Mouse (Mus musculus) liver, embryonic 12.5 days (tissue): ENCODE results near the gene Hist2h2ac. TPM values are rescaled to one million over a fixed set of nuclear protein-coding genes. Genes with fewer than 3 reads are reported as not detected.

Source experiments
- ATAC-seq: fragments of 200-750 bp; cut with Nextera tagmentation; 2 replicates; pipeline ENCODE4 v1.8.0; 2017; ENCODE audit warnings: moderate number of reproducible peaks, mild to moderate bottlenecking, moderate library complexity
- H3K27ac ChIP-seq: fragments of 300-500 bp; sonication (generic); 2 replicates; pipeline ENCODE4 v1.5.1; 2016; ENCODE audit warnings: mild to moderate bottlenecking
- H3K27me3 ChIP-seq: fragments of 300-500 bp; sonication (generic); replicated peaks from 2 replicates; pipeline ENCODE4 v1.6.1; 2016; ENCODE audit warnings: mild to moderate bottlenecking, moderate library complexity
- H3K36me3 ChIP-seq: fragments of 300-500 bp; sonication (generic); 2 replicates; pipeline ENCODE4 v1.6.1; 2016; ENCODE audit warnings: mild to moderate bottlenecking, moderate library complexity
- H3K4me1 ChIP-seq: fragments of 300-500 bp; sonication (generic); 2 replicates; pipeline ENCODE4 v1.6.1; 2016
- H3K4me2 ChIP-seq: fragments of 300-500 bp; sonication (generic); 2 replicates; pipeline ENCODE4 v1.6.1; 2016; ENCODE audit warnings: mild to moderate bottlenecking, moderate library complexity
- H3K4me3 ChIP-seq: fragments of 300-500 bp; sonication (generic); 2 replicates; pipeline ENCODE4 v1.5.1; 2016; ENCODE audit warnings: mild to moderate bottlenecking, moderate library complexity
- H3K9ac ChIP-seq: fragments of 300-500 bp; sonication (generic); 2 replicates; pipeline ENCODE4 v1.6.1; 2016; ENCODE audit warnings: mild to moderate bottlenecking, moderate library complexity
- H3K9me3 ChIP-seq: fragments of 300-500 bp; sonication (generic); replicated peaks from 2 replicates; pipeline ENCODE4 v1.6.1; 2016; ENCODE audit warnings: mild to moderate bottlenecking, moderate library complexity
- WGBS: fragments of 180-500 bp; shearing (Covaris S2); methylation state at CpG from one replicate; pipeline ENCODE4 v1.1.7; 2016; ENCODE audit not compliant: insufficient replicate concordance; 5-methylcytosine and 5-hydroxymethylcytosine counted together
- polyA plus RNA-seq: library from polyadenylated mRNA; unstranded; fragments of >200 nt; fragmentation: Nextera tagmentation; extraction: Ambion mirVana; gene quantifications from 2 replicates; pipeline ENCODE4 v1.2.1, GENCODE M21; 2016

The Hist2h2ac gene
- polyA plus RNA-seq, 1 experiment from 2014 or later = 17.5 TPM

DNA sequence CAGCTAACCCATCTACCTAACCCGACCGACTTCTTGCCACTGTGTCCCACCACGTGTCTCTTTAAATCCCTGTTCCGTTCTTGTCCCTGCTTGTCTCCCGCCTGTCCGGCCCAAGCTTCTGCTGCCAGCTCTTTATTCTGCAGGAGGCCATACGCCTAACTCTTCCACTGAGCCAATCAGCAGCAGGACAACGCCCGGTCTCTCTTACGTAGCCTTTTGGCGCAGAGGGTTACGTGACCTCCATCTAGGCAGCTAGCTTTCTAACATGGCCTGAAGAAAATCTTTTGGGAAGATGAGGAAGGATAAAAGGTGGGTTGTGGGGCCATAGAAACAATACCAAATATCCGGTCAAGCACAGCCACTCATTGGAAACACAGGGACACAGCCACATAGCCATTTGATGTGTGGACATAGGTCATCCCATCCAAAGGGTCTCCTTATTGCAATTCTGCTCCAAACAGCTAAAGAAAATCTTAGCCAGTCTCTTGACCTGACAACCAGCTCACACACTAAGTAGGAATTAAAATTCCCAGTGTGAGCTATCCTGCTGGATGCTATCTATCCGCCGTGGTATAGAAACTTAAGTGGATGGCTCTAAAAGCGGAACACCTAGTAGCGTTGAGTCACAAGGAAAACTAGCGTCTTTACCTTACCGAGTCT, 41.7 kb upstream of the Hist2h2ac start:
- Histone ChIP-seq H3K4me2 (peak overlapping the region; percentile 74), H3K9me3 (no peaks in the 10 kb centered on the region)

DNA sequence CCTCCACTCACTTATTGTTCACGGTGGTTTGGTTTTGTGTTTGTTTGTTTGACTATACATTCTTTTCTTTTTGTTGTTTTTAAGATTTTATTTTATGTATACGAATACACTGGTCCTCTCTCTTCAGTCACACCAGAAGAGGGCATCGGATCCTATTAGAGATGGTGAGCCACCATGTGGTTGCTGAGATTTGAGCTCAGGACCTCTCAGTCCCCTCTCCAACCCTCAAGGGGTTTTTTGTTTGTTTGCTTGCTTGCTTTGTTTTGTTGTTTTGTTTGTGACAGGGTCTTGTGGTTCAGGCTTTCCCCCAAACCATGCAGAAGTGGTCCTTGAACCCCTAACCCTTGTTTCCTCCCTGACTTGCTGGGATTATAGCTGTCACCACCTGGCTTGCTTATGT, 40.9 kb upstream of the Hist2h2ac start:
- ATAC-seq = no peak
- peak overlapping the region; percentile 74 for H3K4me2 ChIP-seq
- H3K36me3 ChIP-seq = no peaks in the 10 kb centered on the region
- H3K9ac ChIP-seq = peak overlapping the region; percentile 84
- H3K4me1 ChIP-seq = peaks cover 55% of the 10 kb centered on the region
- H3K27ac ChIP-seq = peak overlapping the region; percentile 98
- no peaks in the 10 kb centered on the region for H3K27me3 ChIP-seq
- WGBS = 51% methylated on average over 3 of the region's 3 CpGs
- peak overlapping the region; percentile 58 for H3K4me3 ChIP-seq
- H3K9me3 ChIP-seq = no peaks in the 10 kb centered on the region

More for the DNA sequence above, 41.7 kb upstream of the Hist2h2ac start:
- peak overlapping the region; percentile 58 for H3K4me3 ChIP-seq
- peak; percentile 76 for ATAC-seq
- H3K27ac ChIP-seq = peak overlapping the region; percentile 98
- H3K36me3 ChIP-seq = no peaks in the 10 kb centered on the region
- H3K27me3 ChIP-seq = no peaks in the 10 kb centered on the region
- H3K9ac ChIP-seq = peak overlapping the region; percentile 84
- WGBS = 2% methylated on average over 19 of the region's 19 CpGs
- peaks cover 58% of the 10 kb centered on the region for H3K4me1 ChIP-seq

DNA sequence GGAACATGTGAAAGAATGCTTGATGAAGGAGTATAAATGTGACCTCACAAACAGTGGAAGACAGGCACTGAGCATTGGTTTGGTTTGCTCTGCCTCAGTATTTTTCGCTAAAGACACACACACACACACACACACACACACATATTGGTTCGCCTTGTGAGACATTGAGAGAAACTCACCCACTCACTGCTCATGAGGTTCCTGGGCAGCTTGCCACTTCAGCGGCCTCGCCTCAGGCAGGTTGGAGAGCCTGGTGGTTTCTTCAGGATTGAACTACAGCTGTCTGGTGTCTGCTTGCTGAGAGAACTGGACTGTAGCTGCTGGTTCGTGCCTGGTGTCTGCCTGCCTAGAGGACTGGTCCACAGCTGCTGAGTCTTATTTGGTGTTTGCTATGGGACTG, 39.5 kb upstream of the Hist2h2ac start:
- Histone ChIP-seq H3K9ac (no peak overlapping the region), H3K27ac (no peak overlapping the region), H3K9me3 (no peaks in the 10 kb centered on the region), H3K4me2 (no peak overlapping the region), H3K27me3 (no peaks in the 10 kb centered on the region), H3K4me1 (peaks cover 55% of the 10 kb centered on the region), H3K4me3 (no peak overlapping the region), H3K36me3 (no peaks in the 10 kb centered on the region)
- no peak for ATAC-seq
- 79% methylated on average over 5 of the region's 5 CpGs for WGBS

DNA sequence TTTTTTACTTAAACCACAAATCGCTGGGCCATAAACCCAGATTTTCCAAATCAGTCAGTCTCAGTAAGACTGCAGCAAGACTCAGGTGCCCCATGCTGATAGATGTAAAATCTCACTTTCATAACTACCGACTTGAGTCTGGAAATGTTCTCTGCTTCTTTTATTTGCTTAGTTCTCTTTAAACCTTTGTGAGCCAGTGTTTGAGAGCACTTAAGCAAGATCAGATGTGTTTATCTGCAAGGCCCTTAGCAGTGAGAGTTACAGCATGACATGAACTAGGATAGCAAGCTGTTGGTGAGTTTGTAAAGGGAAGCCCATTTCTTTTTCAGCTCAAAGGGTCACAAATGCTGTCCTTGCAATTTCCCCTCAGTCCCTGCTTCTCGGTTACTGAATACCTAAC, 36.5 kb upstream of the Hist2h2ac start:
- H3K4me2 ChIP-seq = no peak overlapping the region
- no peaks in the 10 kb centered on the region for H3K27me3 ChIP-seq
- peaks cover 65% of the 10 kb centered on the region for H3K4me1 ChIP-seq
- 77% methylated on average over 3 of the region's 3 CpGs for WGBS
- H3K27ac ChIP-seq = 0 out of 2 replicates have a peak overlapping the region, but pooled peaks have one; percentile 9
- no peak for ATAC-seq
- no peaks in the 10 kb centered on the region for H3K36me3 ChIP-seq
- no peak overlapping the region for H3K4me3 ChIP-seq
- H3K9ac ChIP-seq = no peak overlapping the region
- H3K9me3 ChIP-seq = no peaks in the 10 kb centered on the region

DNA sequence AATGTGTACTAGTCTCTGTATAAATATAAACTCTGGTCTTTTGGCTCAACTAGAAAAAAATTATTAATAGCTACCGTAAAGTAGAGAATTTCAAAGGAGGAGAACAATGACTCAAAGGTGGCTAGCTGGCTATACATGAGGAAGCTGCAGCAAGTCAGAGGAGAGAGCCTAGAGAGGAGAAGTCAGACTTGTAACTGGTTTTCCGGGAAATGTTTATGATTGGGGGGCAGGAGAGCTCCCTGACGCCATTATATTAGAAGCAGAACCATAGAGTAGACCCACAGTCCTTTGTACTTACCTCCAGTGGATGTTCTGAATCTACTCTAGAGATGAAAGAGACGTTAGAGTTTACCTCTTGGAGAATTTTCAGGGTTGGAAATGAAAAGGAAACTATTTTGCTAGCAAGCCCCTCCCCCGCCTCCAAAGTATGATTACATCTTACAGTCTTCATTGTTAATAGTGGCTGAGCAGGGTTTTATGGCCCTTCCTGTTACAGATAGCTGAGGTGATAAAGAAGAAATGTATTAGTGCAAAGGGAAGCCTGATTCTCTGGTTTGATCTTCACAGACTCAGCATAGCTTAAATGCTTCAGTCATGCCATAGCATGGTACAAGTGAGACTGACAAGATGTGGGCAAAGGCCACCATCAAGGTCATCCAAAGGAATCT, 35.4 kb upstream of the Hist2h2ac start:
- no peak for ATAC-seq
- Histone ChIP-seq H3K9me3 (no peaks in the 10 kb centered on the region), H3K27ac (no peak overlapping the region), H3K4me2 (no peak overlapping the region), H3K9ac (peak overlapping the region; percentile 2; the same call in 1 of the 2 replicates), H3K4me3 (no peak overlapping the region), H3K36me3 (no peaks in the 10 kb centered on the region), H3K4me1 (peaks cover 57% of the 10 kb centered on the region), H3K27me3 (no peaks in the 10 kb centered on the region)
- 64% methylated on average over 5 of the region's 5 CpGs for WGBS

DNA sequence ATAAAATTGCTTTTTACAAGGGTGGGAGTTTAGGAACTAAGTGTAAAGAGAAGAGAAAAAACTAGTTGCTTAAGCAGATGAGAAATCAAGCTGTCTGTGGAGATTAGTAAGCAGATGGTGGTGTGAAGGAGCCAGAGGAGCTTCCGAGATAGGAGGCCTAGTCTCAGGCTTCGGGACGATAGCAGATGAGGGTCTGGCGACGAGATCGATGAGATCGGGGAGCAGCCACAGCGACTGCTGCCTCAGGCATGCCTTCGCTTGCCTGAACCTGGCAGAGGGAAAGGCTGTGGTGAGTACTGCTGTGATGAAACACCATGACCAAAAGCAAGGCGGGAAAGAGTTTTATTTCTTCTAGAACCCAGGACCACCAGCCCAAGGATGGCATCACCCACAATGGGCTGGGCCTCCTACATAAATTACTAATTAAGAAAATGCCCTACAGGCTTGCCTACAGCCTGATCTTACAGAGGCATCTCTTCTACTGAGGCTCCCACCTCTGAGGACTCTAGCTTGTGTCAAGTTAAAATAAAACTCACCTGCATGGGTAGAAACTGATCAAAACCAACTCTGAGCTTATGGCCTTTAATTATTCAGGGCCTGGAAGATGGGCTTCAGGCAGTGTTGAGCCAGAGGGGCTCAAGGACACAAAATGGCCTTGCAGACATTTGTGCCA, 34.1 kb upstream of the Hist2h2ac start:
- no peaks in the 10 kb centered on the region for H3K36me3 ChIP-seq
- 18% methylated on average over 10 of the region's 10 CpGs for WGBS
- 0 out of 2 replicates have a peak overlapping the region, but pooled peaks have one; percentile 6 for H3K4me3 ChIP-seq
- peak; percentile 92 for ATAC-seq
- H3K9ac ChIP-seq = peak overlapping the region; percentile 54
- H3K27ac ChIP-seq = peak overlapping the region; percentile 86
- H3K4me2 ChIP-seq = peak overlapping the region; percentile 55
- no peaks in the 10 kb centered on the region for H3K27me3 ChIP-seq
- H3K9me3 ChIP-seq = no peaks in the 10 kb centered on the region
- H3K4me1 ChIP-seq = peaks cover 66% of the 10 kb centered on the region

DNA sequence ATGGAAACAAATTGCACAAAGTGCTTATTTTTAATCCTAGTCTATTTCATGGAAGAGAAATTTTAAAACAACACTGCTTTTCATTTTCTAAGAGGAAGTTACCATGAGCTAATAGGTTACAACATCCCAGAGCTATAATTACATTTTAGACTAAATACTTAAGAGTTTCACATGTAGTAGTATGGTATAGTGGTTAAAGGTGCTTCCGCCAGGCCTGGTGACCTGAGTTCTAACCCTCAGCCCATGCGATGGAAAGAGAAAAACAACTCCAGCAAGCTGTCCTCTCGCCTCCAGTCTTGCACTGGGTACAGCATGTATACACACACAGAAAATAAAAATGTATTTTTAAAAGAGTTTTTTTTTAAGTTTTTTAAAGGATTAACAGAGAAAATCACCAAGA, 31.1 kb upstream of the Hist2h2ac start:
- no peak overlapping the region for H3K27ac ChIP-seq
- H3K9ac ChIP-seq = no peak overlapping the region
- H3K4me3 ChIP-seq = no peak overlapping the region
- peaks cover 78% of the 10 kb centered on the region for H3K4me1 ChIP-seq
- ATAC-seq = no peak
- no peaks in the 10 kb centered on the region for H3K27me3 ChIP-seq
- no peaks in the 10 kb centered on the region for H3K9me3 ChIP-seq
- no peaks in the 10 kb centered on the region for H3K36me3 ChIP-seq
- no peak overlapping the region for H3K4me2 ChIP-seq
- 81% methylated on average over 3 of the region's 3 CpGs for WGBS

DNA sequence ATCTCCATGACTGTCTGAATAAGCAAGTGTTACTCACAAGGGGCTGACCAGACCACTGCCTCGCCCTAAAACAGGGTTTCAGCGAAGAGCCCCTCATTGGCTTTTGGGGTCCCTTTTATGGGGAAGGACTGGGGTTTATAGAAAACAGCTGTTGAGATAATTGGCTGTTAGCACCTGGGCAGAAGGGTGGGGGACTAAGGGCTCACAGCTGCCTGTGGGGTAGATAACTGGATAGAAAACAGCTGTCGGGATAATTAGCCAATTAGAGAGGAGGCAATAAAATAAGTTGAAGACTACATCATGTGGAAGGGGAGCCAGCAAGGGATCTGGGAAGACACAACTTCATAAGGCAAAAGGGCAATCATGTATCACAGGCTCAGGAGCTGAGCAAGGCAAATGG, 30.2 kb upstream of the Hist2h2ac start:
- H3K27ac ChIP-seq = peak overlapping the region; percentile 96
- peak overlapping the region; percentile 57 for H3K9ac ChIP-seq
- 49% methylated on average over 3 of the region's 3 CpGs for WGBS
- H3K27me3 ChIP-seq = no peaks in the 10 kb centered on the region
- H3K4me2 ChIP-seq = peak overlapping the region; percentile 32
- no peaks in the 10 kb centered on the region for H3K36me3 ChIP-seq
- peaks cover 71% of the 10 kb centered on the region for H3K4me1 ChIP-seq
- no peak overlapping the region for H3K4me3 ChIP-seq
- no peak for ATAC-seq
- H3K9me3 ChIP-seq = no peaks in the 10 kb centered on the region

DNA sequence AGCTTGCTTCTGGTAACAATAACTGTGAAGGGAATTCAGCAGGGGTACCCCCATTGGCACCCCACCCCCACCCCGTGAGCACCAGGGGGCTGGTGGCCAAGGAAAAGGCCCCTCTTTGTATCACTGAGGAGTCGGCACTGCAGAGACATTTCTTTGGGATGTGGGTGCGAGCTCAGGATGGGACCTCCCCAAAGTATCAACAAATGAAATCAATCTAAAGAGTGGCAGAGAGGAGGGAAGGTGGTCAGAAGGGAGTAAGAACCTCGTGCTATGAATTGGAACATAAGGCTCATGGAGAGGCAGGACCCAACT, 28.3 kb upstream of the Hist2h2ac start:
- H3K27me3 ChIP-seq = no peaks in the 10 kb centered on the region
- 57% methylated on average over 4 of the region's 4 CpGs for WGBS
- peak overlapping the region; percentile 61 for H3K4me3 ChIP-seq
- no peaks in the 10 kb centered on the region for H3K36me3 ChIP-seq
- peaks cover 60% of the 10 kb centered on the region for H3K4me1 ChIP-seq
- peak overlapping the region; percentile 87 for H3K9ac ChIP-seq
- ATAC-seq = no peak
- no peaks in the 10 kb centered on the region for H3K9me3 ChIP-seq
- peak overlapping the region; percentile 96 for H3K27ac ChIP-seq
- H3K4me2 ChIP-seq = peak overlapping the region; percentile 71

DNA sequence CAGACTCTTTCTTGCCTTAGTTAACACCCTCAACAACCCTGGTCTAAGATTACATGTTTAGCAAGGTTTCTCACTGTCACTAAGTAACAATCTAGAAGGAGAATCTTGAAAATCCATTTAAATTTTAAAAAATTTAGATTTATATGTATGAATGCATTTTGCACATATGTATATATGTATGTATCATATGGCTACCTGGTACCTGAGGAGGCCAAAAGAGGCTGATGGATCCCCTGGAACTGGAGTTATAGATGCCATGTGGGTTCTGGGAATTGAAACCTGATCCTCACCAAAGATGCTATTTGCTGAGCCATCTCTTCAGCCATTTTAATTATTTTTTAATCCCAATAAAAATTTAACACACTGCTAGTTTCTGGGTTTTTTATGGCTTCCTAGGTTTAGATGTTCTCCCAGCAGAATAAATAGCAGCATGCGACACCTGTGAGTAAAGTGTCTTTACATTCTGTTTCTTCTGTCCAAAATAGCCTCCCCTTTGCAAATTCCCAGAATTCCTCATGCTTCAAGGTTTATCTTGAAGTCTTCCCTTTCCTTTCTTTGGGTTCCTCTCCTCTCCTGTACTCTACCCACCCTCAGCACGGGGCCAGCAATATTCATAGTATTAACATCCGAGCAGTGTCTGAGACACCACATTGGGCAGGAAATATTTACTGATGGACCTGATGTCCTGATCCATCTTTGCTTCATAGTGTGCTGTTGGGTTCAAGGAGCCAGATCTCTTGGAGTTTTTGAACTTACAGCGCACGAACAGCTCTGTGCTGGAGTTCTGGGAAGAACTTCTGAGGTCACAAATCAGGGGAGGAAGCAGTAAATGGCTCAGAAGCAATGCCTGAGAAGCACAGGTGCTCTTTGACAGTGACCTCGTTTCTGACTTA, 27.7 kb upstream of the Hist2h2ac start:
- Histone ChIP-seq H3K27ac (peak overlapping the region; percentile 96), H3K36me3 (no peaks in the 10 kb centered on the region), H3K9me3 (no peaks in the 10 kb centered on the region), H3K9ac (peak overlapping the region; percentile 87), H3K4me1 (peaks cover 60% of the 10 kb centered on the region), H3K4me3 (peak overlapping the region; percentile 61), H3K27me3 (no peaks in the 10 kb centered on the region), H3K4me2 (peak overlapping the region; percentile 71)
- no peak for ATAC-seq
- WGBS = 41% methylated on average over 6 of the region's 6 CpGs

DNA sequence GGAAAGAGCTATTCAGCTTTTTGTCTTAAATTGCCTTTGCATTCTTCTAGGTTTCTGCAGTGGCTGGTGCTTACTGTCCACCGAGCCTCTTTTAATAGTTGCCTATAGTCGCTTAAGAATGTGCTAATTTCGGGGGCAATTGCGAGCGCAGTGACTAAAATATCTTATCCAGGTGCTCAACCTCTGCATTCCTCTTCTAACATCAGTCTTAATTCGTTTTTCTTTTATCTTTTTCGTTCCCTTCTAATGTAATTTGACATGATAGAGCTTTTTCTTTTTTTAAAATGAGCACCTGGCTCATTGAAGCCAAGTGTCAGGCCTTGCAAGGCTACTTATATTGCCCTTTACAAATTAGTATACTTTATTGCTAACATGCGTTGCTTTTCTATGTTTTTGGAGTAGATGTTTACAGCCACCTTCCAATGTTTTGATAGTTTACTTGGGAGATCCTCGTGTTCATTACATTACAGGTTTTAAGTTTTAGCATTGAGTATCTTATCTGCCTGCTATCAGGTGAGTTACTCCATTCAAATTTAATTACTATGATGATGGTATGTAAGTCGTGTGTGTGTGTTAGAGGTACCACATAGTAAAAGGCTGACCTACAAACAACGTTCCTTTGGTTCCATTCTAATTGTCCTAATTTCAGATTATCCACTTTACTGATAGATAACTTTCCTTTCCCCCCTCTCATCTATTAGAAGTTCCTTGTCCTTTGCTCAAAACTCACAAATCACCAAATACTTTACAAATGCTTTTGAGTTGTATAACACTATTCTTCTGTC, 26.9 kb upstream of the Hist2h2ac start:
- ATAC-seq = no peak
- peak overlapping the region; percentile 96 for H3K27ac ChIP-seq
- WGBS = under 1% methylated on average over 11 of the region's 11 CpGs
- H3K9me3 ChIP-seq = no peaks in the 10 kb centered on the region
- H3K36me3 ChIP-seq = no peaks in the 10 kb centered on the region
- H3K9ac ChIP-seq = peak overlapping the region; percentile 87
- H3K4me1 ChIP-seq = peaks cover 59% of the 10 kb centered on the region
- H3K4me3 ChIP-seq = peak overlapping the region; percentile 61
- peak overlapping the region; percentile 71 for H3K4me2 ChIP-seq
- H3K27me3 ChIP-seq = no peaks in the 10 kb centered on the region
